Mouse (Mus musculus) kidney, embryonic 16.5 days (tissue): ENCODE data around the gene Lenep. TPM values are rescaled to one million over a fixed set of nuclear protein-coding genes. Genes with fewer than 3 reads are reported as not detected.

ENCODE experiments used
- ATAC-seq: fragments of 200-750 bp; cut with Nextera tagmentation; 2 replicates; pipeline ENCODE4 v1.8.0; 2017; ENCODE audit warnings: moderate TSS enrichment; ENCODE audit not compliant: low FRiP score, low TSS enrichment
- H3K27ac ChIP-seq: fragments of 300-500 bp; sonication (generic); 2 replicates; pipeline ENCODE4 v1.5.1; 2014; ENCODE audit warnings: low read length
- H3K27me3 ChIP-seq: fragments of 300-500 bp; sonication (generic); 2 replicates; pipeline ENCODE4 v1.6.1; 2014; ENCODE audit warnings: low read length, control low read depth, mixed read lengths; ENCODE audit not compliant: insufficient read depth
- H3K36me3 ChIP-seq: fragments of 300-500 bp; sonication (generic); 2 replicates; pipeline ENCODE4 v1.6.1; 2014; ENCODE audit warnings: low read length, control low read depth, mixed read lengths; ENCODE audit not compliant: insufficient read depth
- H3K4me1 ChIP-seq: fragments of 300-500 bp; sonication (generic); 2 replicates; pipeline ENCODE4 v1.6.1; 2014; ENCODE audit warnings: low read length, control low read depth, mixed read lengths; ENCODE audit not compliant: insufficient read depth
- H3K4me2 ChIP-seq: fragments of 300-500 bp; sonication (generic); replicated peaks from 2 replicates; pipeline ENCODE4 v1.6.1; 2014; ENCODE audit warnings: low read depth, low read length
- H3K4me3 ChIP-seq: fragments of 300-500 bp; sonication (generic); 2 replicates; pipeline ENCODE4 v1.5.1; 2014; ENCODE audit warnings: mild to moderate bottlenecking, low read length
- H3K9ac ChIP-seq: fragments of 300-500 bp; sonication (generic); replicated peaks from 2 replicates; pipeline ENCODE4 v1.6.1; 2014; ENCODE audit warnings: low read length
- H3K9me3 ChIP-seq: fragments of 300-500 bp; sonication (generic); 2 replicates; pipeline ENCODE4 v1.6.1; 2016; ENCODE audit warnings: low read length, control low read depth
- WGBS: fragments of 180-500 bp; shearing (Covaris S2); extraction: QIAGEN DNeasy Blood & Tissue Kit; methylation state at CpG from one replicate; pipeline ENCODE4 v1.1.7; 2014; 5-methylcytosine and 5-hydroxymethylcytosine counted together
- polyA plus RNA-seq: library from polyadenylated mRNA; unstranded; fragments of >200 nt; fragmentation: Nextera tagmentation; extraction: Ambion mirVana; gene quantifications from 2 replicates; pipeline ENCODE4 v1.2.1, GENCODE M21; 2015

The Lenep gene
- polyA plus RNA-seq, 1 experiment from 2014 or later = 1.3 TPM

DNA sequence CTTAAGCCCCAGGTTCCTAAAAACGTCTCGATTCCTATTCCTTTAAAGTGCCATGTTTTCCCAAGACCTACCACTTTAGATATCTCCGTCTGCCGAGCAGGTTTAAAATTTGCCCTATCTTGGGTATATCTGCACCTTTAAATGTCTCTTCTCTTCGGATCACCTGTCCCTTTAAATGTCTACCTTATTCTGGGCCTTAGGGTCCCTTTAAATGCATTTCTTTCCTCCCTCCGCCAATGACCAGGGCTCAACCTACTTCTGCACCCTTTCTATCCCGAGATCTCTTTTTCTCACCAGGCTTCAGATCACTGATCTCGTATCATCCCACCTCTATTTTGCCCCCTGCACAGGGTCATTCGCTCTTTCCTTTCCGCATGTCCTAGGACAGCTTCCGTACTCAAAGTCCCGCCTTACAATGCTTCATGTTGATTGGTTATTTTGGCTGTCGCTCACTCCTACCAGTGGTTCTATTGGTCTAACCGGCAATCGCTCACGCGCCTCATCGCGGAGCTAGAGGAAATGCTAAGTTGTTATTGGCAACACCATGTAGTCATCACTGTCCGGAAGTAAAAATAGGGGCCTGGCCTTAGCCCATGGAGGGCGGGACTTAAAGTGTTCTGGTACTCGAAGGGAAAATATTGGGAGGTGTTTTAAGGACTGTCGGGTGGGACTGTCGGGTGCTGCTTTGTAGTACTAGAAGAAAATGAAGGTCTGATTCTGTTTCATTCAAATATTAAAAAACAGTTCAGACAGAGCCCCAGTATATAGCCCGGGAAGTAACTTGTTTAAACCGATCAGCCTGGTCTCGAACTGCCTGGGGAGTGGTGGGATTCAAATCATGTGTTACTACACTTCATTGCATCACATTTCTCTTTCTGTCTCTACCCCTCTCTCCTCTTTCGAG, 9.1 kb upstream of the Lenep start, which contains the start of gene Flad1:
Flad1 (minus strand) TSS at position 381 of the 904 bp plus-strand sequence.
- Histone ChIP-seq H3K4me1 (peaks cover 12% of the 10 kb centered on the region), H3K4me2 (peak within 1 kb of the TSS; percentile 68), H3K9me3 (no peaks in the 10 kb centered on the region), H3K9ac (peak within 1 kb of the TSS; percentile 68), H3K36me3 (peaks cover 39% of the 10 kb centered on the region), H3K4me3 (peak within 1 kb of the TSS; percentile 67), H3K27ac (peak within 1 kb of the TSS; percentile 57), H3K27me3 (no peaks in the 10 kb centered on the region)
- 5% methylated on average over 28 of the region's 28 CpGs for WGBS
- ATAC-seq = peak; percentile 100

DNA sequence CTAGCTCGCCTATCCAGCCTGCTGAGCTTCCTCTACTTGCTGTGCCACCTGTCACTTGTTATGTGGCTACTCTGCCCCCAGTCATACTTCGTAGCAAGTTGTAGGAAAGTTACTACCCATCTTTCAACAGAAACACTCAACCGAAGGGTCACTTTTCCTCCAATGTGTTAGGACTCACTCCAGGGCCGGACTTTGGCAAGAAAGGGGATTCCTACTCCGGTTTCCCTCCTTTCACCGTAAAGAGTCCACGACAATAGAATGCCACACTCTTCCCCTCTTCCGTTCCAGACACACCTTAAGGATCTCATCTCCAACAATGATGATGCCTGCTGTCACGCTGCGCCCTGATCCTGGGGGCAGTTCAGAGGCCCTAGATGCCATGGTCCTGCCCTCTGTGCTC, 8.3 kb upstream of the Lenep start:
- no peaks in the 10 kb centered on the region for H3K9me3 ChIP-seq
- H3K36me3 ChIP-seq = peaks cover 34% of the 10 kb centered on the region
- WGBS = 77% methylated on average over 10 of the region's 10 CpGs
- no peak for ATAC-seq
- peak overlapping the region; percentile 57; the same call in 1 of the 2 replicates for H3K27ac ChIP-seq
- H3K9ac ChIP-seq = peak overlapping the region; percentile 68
- peaks cover 7% of the 10 kb centered on the region for H3K4me1 ChIP-seq
- H3K27me3 ChIP-seq = no peaks in the 10 kb centered on the region
- peak overlapping the region; percentile 67 for H3K4me3 ChIP-seq
- H3K4me2 ChIP-seq = peak overlapping the region; percentile 68

DNA sequence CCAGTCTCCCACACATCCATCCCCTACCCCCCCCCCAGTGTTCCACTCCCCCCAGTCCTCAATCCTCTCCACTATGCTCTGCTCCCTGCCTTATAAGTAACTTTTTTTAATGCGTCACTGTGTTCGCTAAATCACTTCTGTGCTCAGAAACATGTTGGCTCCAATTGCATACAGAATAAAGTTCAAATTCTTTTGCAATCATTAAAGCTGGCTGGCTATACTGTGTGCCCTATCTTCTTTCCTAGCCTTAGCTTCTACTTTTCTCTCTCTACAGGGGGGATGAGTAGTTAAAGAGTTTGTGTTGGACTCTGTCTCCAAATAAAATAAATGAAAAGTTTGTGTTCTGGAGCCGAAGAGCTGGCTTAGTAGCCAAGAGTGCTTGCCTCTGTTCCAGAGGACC, 7.1 kb upstream of the Lenep start:
- H3K27ac ChIP-seq = no peak overlapping the region
- no peak overlapping the region for H3K9ac ChIP-seq
- no peak overlapping the region for H3K4me3 ChIP-seq
- peaks cover 28% of the 10 kb centered on the region for H3K36me3 ChIP-seq
- no peaks in the 10 kb centered on the region for H3K27me3 ChIP-seq
- no peak overlapping the region for H3K4me2 ChIP-seq
- ATAC-seq = no peak
- 91% methylated on average over 3 of the region's 3 CpGs for WGBS
- no peaks in the 10 kb centered on the region for H3K9me3 ChIP-seq
- peaks cover 7% of the 10 kb centered on the region for H3K4me1 ChIP-seq

DNA sequence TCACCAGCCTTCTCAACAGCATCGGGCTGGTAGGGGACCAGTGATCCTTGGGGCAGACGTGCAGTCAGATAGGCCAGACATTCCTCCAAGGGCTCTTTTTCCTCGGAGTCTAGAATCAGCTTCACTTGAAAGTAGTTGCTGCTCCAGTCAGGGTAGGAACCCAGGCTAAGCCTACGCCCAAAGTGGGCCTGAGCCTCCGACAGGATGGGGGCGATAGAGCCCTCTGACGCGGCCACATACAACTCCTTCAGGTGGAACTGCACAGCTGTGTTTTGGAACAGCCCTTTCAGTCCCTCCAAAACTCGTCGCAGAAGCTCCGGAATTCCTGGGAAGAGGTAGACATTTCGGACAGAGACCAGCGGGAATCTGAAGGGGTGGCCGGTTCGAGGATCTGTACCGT, 5.9 kb upstream of the Lenep start:
- no peaks in the 10 kb centered on the region for H3K27me3 ChIP-seq
- no peak overlapping the region for H3K4me2 ChIP-seq
- no peaks in the 10 kb centered on the region for H3K9me3 ChIP-seq
- H3K4me3 ChIP-seq = no peak overlapping the region
- H3K36me3 ChIP-seq = peaks cover 17% of the 10 kb centered on the region
- no peak overlapping the region for H3K9ac ChIP-seq
- ATAC-seq = no peak
- no peak overlapping the region for H3K27ac ChIP-seq
- peaks cover 7% of the 10 kb centered on the region for H3K4me1 ChIP-seq
- 73% methylated on average over 16 of the region's 16 CpGs for WGBS

DNA sequence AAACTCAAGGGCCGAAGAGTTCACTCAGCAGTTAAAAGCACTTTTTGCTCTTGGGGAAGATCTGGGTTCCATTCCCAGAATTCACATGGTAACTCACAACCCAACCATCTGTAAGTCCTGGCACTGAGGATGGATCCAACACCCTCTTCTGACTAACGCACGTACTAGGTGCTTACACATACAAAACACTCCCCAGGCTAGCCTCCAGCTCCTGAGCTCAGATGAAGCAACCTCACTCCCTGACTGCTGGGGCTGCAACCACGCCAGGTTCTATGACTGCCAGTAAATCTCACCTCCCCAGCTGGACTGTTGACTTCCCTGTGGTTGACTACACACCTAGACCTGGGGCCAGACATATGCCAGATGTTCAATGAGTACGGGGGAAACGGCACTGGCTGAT, 4.3 kb upstream of the Lenep start:
- Histone ChIP-seq H3K27ac (no peak overlapping the region), H3K9me3 (no peaks in the 10 kb centered on the region), H3K36me3 (peaks cover 29% of the 10 kb centered on the region), H3K4me3 (no peak overlapping the region), H3K27me3 (no peaks in the 10 kb centered on the region), H3K4me1 (peaks cover 7% of the 10 kb centered on the region), H3K4me2 (no peak overlapping the region), H3K9ac (no peak overlapping the region)
- no peak for ATAC-seq
- 93% methylated on average over 6 of the region's 6 CpGs for WGBS

DNA sequence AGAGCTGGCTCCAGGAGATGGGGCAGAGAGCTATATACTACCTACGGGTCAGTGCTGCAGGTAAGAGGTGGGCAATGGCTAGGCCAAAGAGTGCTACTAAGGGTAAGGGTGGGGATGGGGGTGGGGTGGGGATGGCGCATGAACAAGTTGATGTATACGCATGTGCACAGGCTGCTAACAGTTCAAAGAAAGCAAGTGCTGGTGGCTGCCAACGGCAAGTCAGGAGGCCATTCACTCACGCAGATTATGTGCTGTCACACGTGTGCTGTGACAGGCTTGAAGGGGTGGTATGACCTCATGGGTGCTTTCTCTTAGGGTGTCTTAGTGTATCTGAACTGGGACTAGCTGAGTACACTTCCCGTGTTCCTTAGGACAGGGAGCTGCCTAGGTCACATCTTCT, 1.3 kb downstream of the Lenep start:
- Histone ChIP-seq H3K4me2 (no peak overlapping the region), H3K9ac (no peak overlapping the region), H3K36me3 (peaks cover 26% of the 10 kb centered on the region), H3K4me1 (peaks cover 6% of the 10 kb centered on the region; the same call in 1 of the 2 replicates), H3K27me3 (no peaks in the 10 kb centered on the region), H3K27ac (no peak overlapping the region), H3K4me3 (no peak overlapping the region), H3K9me3 (no peaks in the 10 kb centered on the region)
- 86% methylated on average over 7 of the region's 7 CpGs for whole genome bisulfite sequencing
- ATAC-seq = no peak

DNA sequence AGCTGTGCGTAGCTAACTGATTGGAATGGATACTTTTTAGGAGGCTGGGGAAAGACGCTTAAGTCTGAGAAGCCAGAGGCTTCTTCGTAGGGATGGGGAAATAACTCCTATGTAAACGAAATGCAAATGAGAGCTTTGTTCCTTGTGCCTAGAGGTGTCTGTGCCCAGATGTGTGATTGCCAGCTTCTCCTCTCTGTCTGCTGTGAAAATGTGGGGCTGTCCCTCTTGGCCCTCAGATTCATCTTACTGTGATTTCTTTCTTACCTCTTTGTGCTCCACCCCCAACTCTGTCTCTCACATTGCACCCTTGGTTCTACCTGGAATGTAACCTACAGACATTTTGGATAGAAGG, 6.0 kb downstream of the Lenep start:
- Histone ChIP-seq H3K36me3 (0 out of 2 replicates have a peak, but pooled peaks cover 5% of the 10 kb centered on the region), H3K4me1 (peaks cover 26% of the 10 kb centered on the region), H3K4me2 (peak overlapping the region; percentile 99), H3K27me3 (no peaks in the 10 kb centered on the region), H3K9me3 (no peaks in the 10 kb centered on the region), H3K27ac (peak overlapping the region; percentile 27), H3K9ac (peak overlapping the region; percentile 85), H3K4me3 (peak overlapping the region; percentile 73)
- no peak for ATAC-seq
- WGBS = 2% methylated on average over 4 of the region's 4 CpGs

DNA sequence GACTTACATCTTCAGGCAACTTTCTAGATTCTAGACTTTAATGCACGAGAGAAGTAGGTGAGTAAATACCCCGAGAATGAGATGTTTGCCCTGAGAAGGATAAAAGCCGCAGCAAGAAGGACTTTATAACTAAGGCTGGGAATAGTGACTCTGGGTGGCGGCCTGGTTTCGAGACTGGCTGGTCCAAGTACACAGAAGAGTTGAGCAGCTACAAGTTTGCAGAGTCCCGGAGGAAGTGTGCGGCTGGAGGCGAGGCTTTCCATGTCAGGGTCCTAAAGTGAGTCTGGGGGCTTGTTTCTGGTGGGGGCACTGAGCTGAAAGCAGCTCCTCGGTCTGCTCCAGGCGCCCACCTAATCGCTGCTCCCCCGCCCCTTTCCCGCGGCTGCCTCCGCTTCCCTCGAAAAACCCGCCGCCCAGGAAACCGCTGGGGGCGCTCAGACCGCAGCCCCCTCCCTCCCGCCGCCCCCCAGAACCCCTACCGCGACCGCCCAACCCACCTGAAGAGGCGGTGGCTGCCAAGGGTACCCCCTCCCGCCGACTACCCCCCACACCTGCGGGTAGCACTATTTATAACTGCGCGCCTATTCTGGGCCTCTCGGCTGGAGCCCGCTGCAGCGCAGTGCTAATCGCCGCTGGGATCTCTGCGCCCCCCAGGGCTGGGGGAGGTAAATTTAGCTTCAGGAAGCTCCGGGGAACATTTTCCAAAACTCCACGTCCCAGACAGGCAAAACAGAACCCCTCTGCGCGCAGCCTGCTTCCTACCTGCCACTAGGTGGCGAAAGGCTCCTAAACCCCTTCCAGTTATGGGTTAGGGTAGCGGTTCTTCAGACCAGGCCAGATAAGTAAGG, 6.6 kb downstream of the Lenep start:
- H3K4me3 ChIP-seq = peak overlapping the region; percentile 73
- peak overlapping the region; percentile 99 for H3K4me2 ChIP-seq
- under 1% methylated on average over 42 of the region's 44 CpGs for WGBS
- no peak for ATAC-seq
- no peaks in the 10 kb centered on the region for H3K36me3 ChIP-seq
- no peaks in the 10 kb centered on the region for H3K27me3 ChIP-seq
- H3K4me1 ChIP-seq = peaks cover 32% of the 10 kb centered on the region
- H3K9me3 ChIP-seq = no peaks in the 10 kb centered on the region
- peak overlapping the region; percentile 27 for H3K27ac ChIP-seq
- H3K9ac ChIP-seq = peak overlapping the region; percentile 85

DNA sequence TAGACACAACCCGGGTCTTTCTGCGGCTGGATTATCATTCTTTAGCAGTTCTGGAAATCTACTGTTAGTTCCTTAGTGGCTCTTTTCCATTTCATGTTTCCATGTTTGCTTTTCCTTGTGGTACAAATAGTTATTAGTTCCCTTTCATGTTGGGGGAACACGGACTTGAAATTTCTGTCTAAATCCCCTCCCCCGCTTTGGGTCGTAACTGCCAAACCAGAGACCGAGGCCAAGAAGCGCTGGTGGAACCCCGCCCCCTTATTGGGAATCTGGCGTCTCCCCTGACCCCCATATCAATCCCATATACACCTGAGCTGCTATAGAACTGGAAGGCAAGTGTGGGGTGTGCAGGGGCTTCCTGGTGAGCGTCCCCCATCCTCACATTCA, 7.2 kb downstream of the Lenep start:
- Histone ChIP-seq H3K4me1 (peaks cover 38% of the 10 kb centered on the region), H3K9me3 (no peaks in the 10 kb centered on the region), H3K4me2 (peak overlapping the region; percentile 99), H3K27me3 (no peaks in the 10 kb centered on the region), H3K4me3 (peak overlapping the region; percentile 73), H3K36me3 (no peaks in the 10 kb centered on the region), H3K9ac (peak overlapping the region; percentile 85), H3K27ac (peak overlapping the region; percentile 98)
- 4% methylated on average over 10 of the region's 10 CpGs for WGBS
- no peak for ATAC-seq
